Mouse (Mus musculus) midbrain, embryonic 12.5 days (tissue): Measurements from ENCODE around the gene Gkap1. TPM values are rescaled to one million over a fixed set of nuclear protein-coding genes. Genes with fewer than 3 reads are reported as not detected.

Experiments used
- ATAC-seq: fragments of 200-750 bp; cut with Nextera tagmentation; 2 replicates; pipeline ENCODE4 v1.8.0; 2017; ENCODE audit warnings: low read depth, moderate TSS enrichment, moderate library complexity; ENCODE audit not compliant: low FRiP score
- H3K27ac ChIP-seq: fragments of 300-500 bp; sonication (generic); replicated peaks from 2 replicates; pipeline ENCODE4 v1.5.1; 2016; ENCODE audit warnings: mild to moderate bottlenecking
- H3K27me3 ChIP-seq: fragments of 300-500 bp; sonication (generic); 2 replicates; pipeline ENCODE4 v1.6.1; 2016; ENCODE audit warnings: mild to moderate bottlenecking
- H3K36me3 ChIP-seq: fragments of 300-500 bp; sonication (generic); 2 replicates; pipeline ENCODE4 v1.6.1; 2016
- H3K4me1 ChIP-seq: fragments of 300-500 bp; sonication (generic); 2 replicates; pipeline ENCODE4 v1.6.1; 2016
- H3K4me2 ChIP-seq: fragments of 300-500 bp; sonication (generic); replicated peaks from 2 replicates; pipeline ENCODE4 v1.6.1; 2016; ENCODE audit warnings: mild to moderate bottlenecking, moderate library complexity
- H3K4me3 ChIP-seq: fragments of 300-500 bp; sonication (generic); 2 replicates; pipeline ENCODE4 v1.5.1; 2016; ENCODE audit warnings: mild to moderate bottlenecking
- H3K9ac ChIP-seq: fragments of 300-500 bp; sonication (generic); replicated peaks from 2 replicates; pipeline ENCODE4 v1.6.1; 2016; ENCODE audit warnings: mild to moderate bottlenecking, moderate library complexity
- H3K9me3 ChIP-seq: fragments of 300-500 bp; sonication (generic); 2 replicates; pipeline ENCODE4 v1.6.1; 2016; ENCODE audit warnings: mild to moderate bottlenecking
- WGBS: fragments of 180-500 bp; shearing (Covaris S2); methylation state at CpG from one replicate; pipeline ENCODE4 v1.1.7; 2016; 5-methylcytosine and 5-hydroxymethylcytosine counted together
- polyA plus RNA-seq: library from polyadenylated mRNA; unstranded; fragments of >200 nt; fragmentation: Nextera tagmentation; extraction: Ambion mirVana; gene quantifications from 2 replicates; pipeline ENCODE4 v1.2.1, GENCODE M21; 2016

The Gkap1 gene
- polyA plus RNA-seq, 1 experiment from 2014 or later = 36.2 TPM

DNA sequence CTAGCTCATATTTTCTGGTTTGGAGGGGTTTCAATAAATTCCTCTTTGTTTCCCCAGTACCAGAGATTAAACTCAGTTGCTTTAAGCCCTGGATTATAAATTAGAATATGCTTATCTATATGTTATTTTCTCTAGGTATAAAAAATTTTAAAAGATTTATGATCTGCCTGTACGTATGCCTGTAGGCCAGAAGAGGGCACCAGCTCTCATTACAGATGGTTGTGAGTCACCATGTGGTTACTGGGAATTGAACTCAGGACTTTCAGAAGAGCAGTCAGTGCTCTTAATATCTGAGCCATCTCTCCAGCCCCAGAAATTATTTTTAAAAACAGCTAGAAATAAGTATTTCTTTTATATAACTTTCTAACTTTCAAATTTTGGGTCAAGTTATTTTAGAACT, 13.8 kb upstream of the Gkap1 start:
- ATAC-seq = no peak
- Histone ChIP-seq H3K9me3 (no peaks in the 10 kb centered on the region), H3K36me3 (no peaks in the 10 kb centered on the region), H3K4me1 (peaks cover 7% of the 10 kb centered on the region), H3K27me3 (no peaks in the 10 kb centered on the region), H3K9ac (no peak overlapping the region), H3K4me2 (no peak overlapping the region), H3K4me3 (no peak overlapping the region), H3K27ac (no peak overlapping the region)
- WGBS = 68% methylated on average over 1 of the region's 1 CpGs

DNA sequence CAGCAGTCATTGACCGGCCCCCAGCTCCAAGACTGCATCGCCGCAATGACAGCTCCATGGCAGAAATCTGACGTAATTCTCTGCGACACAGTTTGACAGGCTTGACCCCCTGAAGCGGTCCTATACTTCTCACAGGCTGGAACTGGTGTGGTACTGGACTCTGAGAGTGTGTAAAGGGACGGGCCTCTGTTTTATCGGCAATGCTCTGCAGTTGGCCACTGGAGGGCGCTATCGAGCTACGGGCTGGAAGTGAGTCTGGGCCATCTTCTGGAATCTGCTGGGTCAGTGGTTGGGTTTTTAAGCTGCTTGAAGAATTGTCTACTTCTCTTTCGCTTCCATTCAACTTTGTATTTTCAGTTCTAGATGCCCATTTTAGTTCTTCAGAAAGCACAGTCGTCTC, 12.3 kb upstream of the Gkap1 start:
- 0 out of 2 replicates have a peak, but pooled peaks have one; percentile 49 for ATAC-seq
- 11% methylated on average over 13 of the region's 13 CpGs for WGBS
- Histone ChIP-seq H3K36me3 (no peaks in the 10 kb centered on the region), H3K27me3 (no peaks in the 10 kb centered on the region), H3K27ac (no peak overlapping the region), H3K9ac (no peak overlapping the region), H3K4me3 (no peak overlapping the region), H3K4me2 (no peak overlapping the region), H3K4me1 (peaks cover 3% of the 10 kb centered on the region), H3K9me3 (no peaks in the 10 kb centered on the region)

DNA sequence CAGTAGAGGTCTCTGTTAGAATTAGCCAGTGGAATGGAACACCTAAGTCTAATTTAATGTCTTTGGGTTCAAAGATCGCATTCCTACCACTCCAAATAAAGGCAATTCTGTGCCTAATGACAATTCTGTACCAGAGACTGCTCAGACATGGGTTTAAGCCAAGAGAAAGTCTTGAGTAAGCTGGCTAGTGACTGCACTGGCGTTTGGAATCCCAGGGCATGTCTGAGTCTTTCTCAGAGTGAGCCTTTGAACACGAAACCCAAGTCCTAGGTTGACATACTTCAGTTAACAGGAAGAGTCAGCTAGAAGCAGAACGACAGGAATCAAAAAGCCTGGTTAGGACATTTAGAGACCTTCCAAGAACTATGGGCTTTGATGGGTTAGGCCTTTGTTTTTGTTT, 8.0 kb upstream of the Gkap1 start:
- ATAC-seq = no peak
- no peaks in the 10 kb centered on the region for H3K36me3 ChIP-seq
- H3K4me1 ChIP-seq = no peaks in the 10 kb centered on the region
- no peaks in the 10 kb centered on the region for H3K27me3 ChIP-seq
- no peak overlapping the region for H3K9ac ChIP-seq
- 62% methylated on average over 4 of the region's 4 CpGs for WGBS
- H3K9me3 ChIP-seq = no peaks in the 10 kb centered on the region
- H3K27ac ChIP-seq = no peak overlapping the region
- no peak overlapping the region for H3K4me2 ChIP-seq
- H3K4me3 ChIP-seq = no peak overlapping the region

DNA sequence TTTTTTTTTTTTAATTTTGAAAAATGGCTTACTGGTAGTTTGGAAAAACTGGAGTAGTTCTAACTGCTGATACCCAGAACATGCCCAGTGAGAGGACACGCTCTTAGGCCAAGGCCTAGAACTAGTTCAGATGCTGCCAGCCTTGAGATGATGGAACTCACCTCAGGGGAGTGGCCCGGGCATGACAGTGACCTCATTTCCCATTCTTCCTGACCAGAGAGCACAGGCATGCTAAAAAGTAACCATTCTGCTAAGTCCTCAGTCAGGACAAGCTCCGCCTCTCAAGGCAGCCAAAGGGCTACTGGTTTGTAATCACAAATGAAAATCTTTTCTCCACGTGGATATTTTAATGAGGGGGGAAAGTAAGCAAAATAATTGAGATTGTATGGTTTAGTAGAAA, 6.4 kb upstream of the Gkap1 start:
- no peaks in the 10 kb centered on the region for H3K27me3 ChIP-seq
- no peak for ATAC-seq
- H3K4me1 ChIP-seq = no peaks in the 10 kb centered on the region
- H3K4me2 ChIP-seq = no peak overlapping the region
- no peak overlapping the region for H3K4me3 ChIP-seq
- no peak overlapping the region for H3K9ac ChIP-seq
- H3K27ac ChIP-seq = no peak overlapping the region
- 72% methylated on average over 4 of the region's 4 CpGs for WGBS
- no peaks in the 10 kb centered on the region for H3K9me3 ChIP-seq
- H3K36me3 ChIP-seq = no peaks in the 10 kb centered on the region

DNA sequence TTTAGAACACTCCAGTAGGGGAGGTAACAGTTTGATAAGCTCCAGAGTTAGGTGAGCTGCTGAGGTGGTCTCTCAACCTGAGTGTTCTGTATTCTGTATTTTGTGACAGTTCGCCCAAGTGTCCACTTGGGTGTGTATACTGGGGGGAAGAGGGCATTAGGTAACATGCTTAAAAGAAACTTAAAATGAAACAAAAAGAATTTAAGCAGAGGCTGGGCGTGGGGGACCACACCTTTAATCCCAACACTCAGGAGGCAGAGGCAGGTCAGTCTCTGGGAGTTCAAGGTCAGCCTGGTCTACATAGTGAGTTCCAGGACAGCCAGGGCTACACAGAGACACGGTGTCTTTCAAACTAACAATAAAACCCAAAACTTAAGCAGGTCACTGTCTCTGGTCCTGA, 5.0 kb upstream of the Gkap1 start:
- WGBS = 89% methylated on average over 3 of the region's 3 CpGs

DNA sequence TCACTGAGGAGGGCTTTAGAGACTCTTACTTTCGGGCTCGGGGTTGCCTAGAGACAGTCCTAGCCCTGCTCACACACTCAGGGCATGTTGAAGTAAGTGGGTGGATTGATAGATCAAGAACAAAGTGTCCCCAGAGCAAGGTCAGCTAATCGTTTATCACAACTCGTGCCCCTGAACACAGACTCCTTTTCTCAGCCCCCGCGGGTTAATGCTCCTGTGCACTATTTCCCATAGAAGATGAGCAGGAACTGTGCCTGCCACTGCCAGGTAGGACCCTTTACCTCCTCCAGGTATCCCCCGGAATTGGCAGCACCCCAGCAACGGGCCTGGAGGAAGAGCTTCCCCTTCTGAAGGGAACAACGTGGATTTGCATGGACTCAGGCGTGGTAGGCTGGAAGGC, 757 bp upstream of the Gkap1 start:
- Histone ChIP-seq H3K9me3 (no peaks in the 10 kb centered on the region), H3K27ac (no peak overlapping the region), H3K4me2 (no peak overlapping the region), H3K36me3 (no peaks in the 10 kb centered on the region), H3K4me1 (peaks cover 23% of the 10 kb centered on the region), H3K9ac (no peak overlapping the region), H3K4me3 (no peak overlapping the region), H3K27me3 (peaks cover 15% of the 10 kb centered on the region; the same call in 1 of the 2 replicates)
- 80% methylated on average over 10 of the region's 10 CpGs for WGBS
- ATAC-seq = no peak

More for the DNA sequence above, 5.0 kb upstream of the Gkap1 start:
- peaks cover 9% of the 10 kb centered on the region; the same call in 1 of the 2 replicates for H3K27me3 ChIP-seq
- H3K36me3 ChIP-seq = no peaks in the 10 kb centered on the region
- H3K4me2 ChIP-seq = no peak overlapping the region
- no peaks in the 10 kb centered on the region for H3K9me3 ChIP-seq
- no peak overlapping the region for H3K27ac ChIP-seq
- no peak overlapping the region for H3K9ac ChIP-seq
- H3K4me3 ChIP-seq = no peak overlapping the region
- ATAC-seq = no peak
- H3K4me1 ChIP-seq = peaks cover under 1% of the 10 kb centered on the region

DNA sequence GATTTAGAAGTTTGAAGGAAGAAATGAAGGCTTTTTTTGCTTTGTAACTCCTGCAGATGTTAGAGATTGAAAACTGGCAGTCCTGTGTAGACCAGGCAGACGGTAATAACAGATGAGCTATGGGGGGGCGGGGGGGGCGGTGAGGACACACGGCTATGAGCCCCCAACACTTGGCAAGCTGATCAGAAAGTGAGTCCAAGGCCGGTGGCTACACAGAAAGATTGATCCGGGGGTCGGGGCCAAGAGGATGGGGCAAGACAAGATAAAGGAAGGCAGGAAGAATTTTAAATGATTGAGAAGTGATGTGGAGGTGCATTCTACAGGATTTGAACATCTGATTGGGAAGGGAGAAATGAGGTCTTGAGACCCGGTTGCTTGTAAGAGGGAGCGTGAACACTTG, 423 bp downstream of the Gkap1 start:
- peak overlapping the region; percentile 83 for H3K9ac ChIP-seq
- H3K4me3 ChIP-seq = peak overlapping the region; percentile 84
- peaks cover 23% of the 10 kb centered on the region for H3K4me1 ChIP-seq
- peak overlapping the region; percentile 82 for H3K4me2 ChIP-seq
- 21% methylated on average over 9 of the region's 9 CpGs for WGBS
- H3K27ac ChIP-seq = peak overlapping the region; percentile 83
- H3K9me3 ChIP-seq = no peaks in the 10 kb centered on the region
- H3K36me3 ChIP-seq = no peaks in the 10 kb centered on the region
- peak; percentile 11; the same call in 1 of the 2 replicates for ATAC-seq
- H3K27me3 ChIP-seq = peaks cover 15% of the 10 kb centered on the region; the same call in 1 of the 2 replicates

DNA sequence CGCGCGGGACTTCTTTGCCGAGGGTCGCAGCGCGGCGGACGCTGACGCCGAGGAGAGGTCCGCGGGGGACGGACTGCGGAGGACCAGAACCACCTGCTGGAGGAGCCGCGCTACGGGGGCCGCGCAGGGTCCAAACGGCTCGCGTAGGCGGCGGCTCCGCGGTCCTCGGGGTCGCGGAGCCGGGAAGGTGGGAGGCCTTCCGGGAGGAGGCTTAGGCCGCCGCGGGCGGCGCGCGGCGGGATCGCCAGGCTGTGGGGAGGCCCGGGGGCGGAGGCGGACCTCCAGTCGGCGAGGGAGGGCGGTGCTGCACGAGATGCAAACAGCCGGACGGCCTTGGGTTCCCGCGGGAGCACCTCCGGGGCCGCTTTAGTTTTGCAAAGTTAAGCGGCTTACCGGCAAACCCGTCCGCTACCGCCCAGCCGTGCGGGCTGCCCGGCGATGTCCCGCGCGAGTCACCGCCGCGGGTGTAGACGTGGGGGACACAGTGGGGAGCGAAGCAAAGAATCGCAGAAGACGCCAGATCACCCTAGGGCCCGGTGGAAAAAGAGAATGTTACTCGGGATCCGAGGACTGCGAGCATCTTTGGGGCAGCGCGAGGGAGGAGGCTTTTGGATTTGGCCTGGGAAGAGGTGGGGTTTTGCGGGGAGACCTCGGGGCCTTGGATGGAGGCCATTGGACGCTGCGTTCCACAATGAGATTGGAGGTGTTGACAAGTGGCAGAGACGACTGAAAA, 1.1 kb downstream of the Gkap1 start:
- peak overlapping the region; percentile 84 for H3K4me3 ChIP-seq
- peak; percentile 80 for ATAC-seq
- H3K9ac ChIP-seq = peak overlapping the region; percentile 83
- peaks cover 15% of the 10 kb centered on the region; the same call in 1 of the 2 replicates for H3K27me3 ChIP-seq
- peak overlapping the region; percentile 83 for H3K27ac ChIP-seq
- peaks cover 23% of the 10 kb centered on the region for H3K4me1 ChIP-seq
- no peaks in the 10 kb centered on the region for H3K36me3 ChIP-seq
- peak overlapping the region; percentile 82 for H3K4me2 ChIP-seq
- H3K9me3 ChIP-seq = no peaks in the 10 kb centered on the region
- WGBS = under 1% methylated on average over 64 of the region's 84 CpGs

DNA sequence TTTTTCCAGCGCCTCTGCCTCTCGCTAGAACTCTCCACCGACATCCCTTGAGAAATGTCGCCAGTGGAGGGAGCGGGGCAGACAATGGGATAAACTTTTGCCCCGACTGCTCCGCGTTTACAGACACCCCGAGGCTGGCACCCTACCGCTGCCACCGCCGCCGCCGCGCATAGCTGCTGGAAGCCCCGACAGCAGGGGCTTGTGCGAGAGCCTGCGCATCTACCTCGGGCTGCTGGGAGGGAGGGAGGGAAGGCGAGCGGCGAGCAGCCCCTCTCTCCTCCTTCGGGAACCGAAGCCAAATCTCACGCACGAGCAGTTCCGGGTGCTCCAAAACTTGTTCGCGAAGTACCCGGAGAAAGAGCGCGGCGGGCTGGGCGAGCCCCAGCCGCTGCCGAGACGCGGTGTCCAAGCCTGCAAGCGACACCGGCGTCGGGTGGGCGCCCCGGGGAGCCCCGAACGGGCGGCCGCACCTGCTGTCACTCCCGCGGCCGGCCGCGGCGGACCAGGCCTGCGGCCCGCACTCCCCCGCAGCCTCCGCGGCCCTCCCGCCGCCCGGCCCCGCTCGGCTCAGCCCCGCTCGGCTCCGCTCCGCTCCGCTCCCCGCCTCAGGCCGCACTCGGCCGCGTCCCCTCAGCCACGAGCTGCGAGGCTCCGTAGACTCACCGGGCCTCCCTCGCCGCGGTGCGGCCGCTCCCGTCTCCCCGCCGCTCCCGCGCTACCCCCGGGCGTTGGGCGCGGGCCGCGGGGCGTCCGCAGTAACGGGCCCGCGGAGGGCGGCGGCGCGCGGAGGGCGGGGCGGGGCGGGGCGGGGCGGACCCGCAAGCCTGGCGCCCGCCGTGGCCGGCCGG, 1.9 kb downstream of the Gkap1 start:
- Histone ChIP-seq H3K27me3 (peaks cover 15% of the 10 kb centered on the region; the same call in 1 of the 2 replicates), H3K4me3 (peak overlapping the region; percentile 84), H3K4me1 (peaks cover 23% of the 10 kb centered on the region), H3K27ac (peak overlapping the region; percentile 83), H3K9me3 (no peaks in the 10 kb centered on the region), H3K9ac (peak overlapping the region; percentile 83), H3K4me2 (peak overlapping the region; percentile 82), H3K36me3 (no peaks in the 10 kb centered on the region)
- ATAC-seq = peak; percentile 72
- WGBS = under 1% methylated on average over 90 of the region's 115 CpGs

DNA sequence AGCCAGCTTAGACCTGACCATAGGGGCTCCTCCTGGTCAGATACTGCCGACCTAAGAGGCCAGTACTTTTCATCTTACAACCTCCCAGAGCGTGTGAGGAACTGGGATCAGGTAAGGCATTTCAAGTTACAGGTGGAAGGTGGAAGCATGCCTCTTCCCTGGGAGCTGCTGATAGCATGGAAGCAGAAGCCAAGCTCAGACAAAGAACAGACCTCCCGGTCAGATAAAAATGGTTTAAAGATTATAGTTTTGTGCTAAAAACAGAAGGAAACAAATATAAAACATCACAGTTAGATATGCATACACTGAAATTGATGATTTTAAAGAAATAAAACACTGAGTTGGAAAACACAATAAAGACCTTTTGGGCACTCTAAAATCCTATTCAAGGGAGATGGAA, 8.6 kb downstream of the Gkap1 start:
- no peak overlapping the region for H3K9ac ChIP-seq
- no peaks in the 10 kb centered on the region for H3K4me1 ChIP-seq
- H3K27me3 ChIP-seq = no peaks in the 10 kb centered on the region
- peaks cover 13% of the 10 kb centered on the region for H3K36me3 ChIP-seq
- WGBS = 82% methylated on average over 3 of the region's 3 CpGs
- no peaks in the 10 kb centered on the region for H3K9me3 ChIP-seq
- H3K27ac ChIP-seq = no peak overlapping the region
- no peak overlapping the region for H3K4me2 ChIP-seq
- H3K4me3 ChIP-seq = no peak overlapping the region
- no peak for ATAC-seq

DNA sequence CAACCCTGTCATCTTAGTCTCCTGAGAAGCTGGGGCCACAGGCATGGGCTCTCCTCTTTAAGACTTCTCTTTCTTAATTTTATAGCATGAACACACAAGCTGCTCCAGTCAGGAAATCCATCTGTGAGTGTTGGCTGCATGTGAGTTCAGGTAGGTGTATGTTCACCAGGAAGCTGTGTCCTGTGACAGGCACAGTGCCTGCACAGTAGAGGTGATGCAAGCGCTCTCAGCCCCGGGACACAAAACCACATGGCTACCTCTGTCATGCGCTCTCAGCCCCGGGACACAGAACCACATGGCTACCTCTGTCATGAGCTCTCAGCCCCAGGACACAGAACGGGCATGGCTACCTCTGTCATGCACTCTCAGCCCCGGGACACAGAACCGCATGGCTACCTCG, 12.0 kb downstream of the Gkap1 start:
- WGBS = 83% methylated on average over 8 of the region's 8 CpGs
- H3K4me3 ChIP-seq = no peak overlapping the region
- no peak for ATAC-seq

DNA sequence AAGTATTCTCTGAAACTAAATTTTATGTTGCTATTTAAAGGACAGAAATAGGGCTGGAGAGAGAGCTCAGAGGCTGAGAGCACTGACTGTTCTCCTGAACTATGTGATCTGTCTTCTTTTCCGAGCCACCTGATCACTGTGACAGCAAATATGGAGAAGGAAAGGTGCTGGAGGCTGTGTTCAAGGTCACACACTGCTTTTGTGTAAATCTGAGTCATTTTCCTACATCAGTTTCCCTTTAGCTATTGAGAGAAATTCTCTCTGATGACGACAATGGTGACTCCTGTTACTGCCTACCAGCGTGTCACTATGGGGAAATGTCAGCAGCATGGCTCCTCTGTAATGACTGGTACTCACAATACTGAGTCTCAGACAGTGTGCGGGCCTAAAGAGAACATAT, 13.8 kb downstream of the Gkap1 start:
- Histone ChIP-seq H3K4me2 (no peak overlapping the region), H3K36me3 (peaks cover 27% of the 10 kb centered on the region), H3K27me3 (no peaks in the 10 kb centered on the region), H3K4me3 (no peak overlapping the region), H3K9me3 (no peaks in the 10 kb centered on the region), H3K9ac (no peak overlapping the region), H3K27ac (no peak overlapping the region), H3K4me1 (no peaks in the 10 kb centered on the region)
- ATAC-seq = no peak
- WGBS = 90% methylated on average over 4 of the region's 4 CpGs

More for the DNA sequence above, 12.0 kb downstream of the Gkap1 start:
- Histone ChIP-seq H3K27me3 (no peaks in the 10 kb centered on the region), H3K4me1 (no peaks in the 10 kb centered on the region), H3K27ac (no peak overlapping the region), H3K9ac (no peak overlapping the region), H3K9me3 (no peaks in the 10 kb centered on the region), H3K36me3 (peaks cover 21% of the 10 kb centered on the region), H3K4me2 (no peak overlapping the region)
